ENCODE assay signal across 7 mouse cellular contexts in the genomic region with DNA sequence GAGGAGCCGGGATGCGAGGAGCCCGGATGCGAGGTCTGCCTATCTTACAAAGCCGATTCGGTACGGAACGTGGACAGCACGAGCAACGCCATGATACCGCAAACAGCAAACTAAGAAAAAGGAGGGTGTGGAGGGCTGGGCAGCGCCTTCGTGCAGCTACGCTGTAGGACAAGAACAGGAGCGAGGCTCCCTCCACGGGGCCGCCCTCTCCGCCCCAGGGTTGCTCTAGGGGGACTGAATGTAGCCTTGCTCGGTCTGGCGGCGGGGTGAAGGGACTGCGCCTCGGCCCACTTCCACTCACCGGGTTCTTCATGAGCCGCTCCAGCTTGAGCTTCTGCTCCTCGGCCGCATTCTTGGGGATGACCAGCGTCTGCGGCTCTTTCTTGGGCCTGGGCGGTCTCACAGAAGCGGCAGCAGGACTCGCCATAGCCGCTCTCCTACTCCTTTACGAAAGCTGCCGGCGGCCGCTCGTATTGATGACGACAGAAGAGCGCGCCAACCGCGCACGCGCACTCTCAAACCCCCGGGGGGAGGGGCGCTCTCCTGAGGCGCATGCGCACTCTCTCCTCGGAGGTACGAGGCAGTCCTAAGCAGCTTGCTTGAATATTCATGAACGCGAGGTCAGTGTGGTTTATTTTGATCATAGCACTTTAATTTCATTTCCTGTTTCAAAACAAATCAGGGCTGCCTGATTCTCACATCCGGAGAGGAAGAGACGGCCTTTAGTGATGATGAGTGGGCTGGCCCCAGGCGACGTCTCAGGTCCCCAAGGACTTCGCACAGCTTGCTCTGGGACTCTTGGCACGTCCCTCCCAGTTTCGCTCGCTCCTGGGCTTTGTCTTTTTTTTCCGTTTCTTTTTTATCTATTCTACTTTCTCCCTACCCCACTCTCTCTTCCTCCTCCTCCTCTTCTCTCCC. TPM values are rescaled to one million over a fixed set of nuclear protein-coding genes. Genes with fewer than 3 reads are reported as not detected.
A peak's percentile ranks its signal among the peaks of the same experiment; 100 is the strongest.
DNase-seq lines count a peak whose midpoint lies in the region; ATAC-seq lines count a peak whose summit lies in the region.

A gene (minus strand): TSS at position 490 of the 918 bp plus-strand sequence.

- ATAC-seq in embryonic facial prominence, embryonic 12.5 days (ENCODE audit: insufficient number of reproducible peaks, insufficient read depth, low FRiP score, low TSS enrichment), result peak; percentile 80
- ATAC-seq in limb, embryonic 11.5 days (ENCODE audit: insufficient number of reproducible peaks, low FRiP score, low TSS enrichment, low read depth), result peak; percentile 74
- ATAC-seq in midbrain, embryonic 14.5 days (ENCODE audit: low FRiP score, low TSS enrichment), result peak; percentile 85

- no peaks in the 10 kb centered on the region for H3K27me3 ChIP-seq in embryonic facial prominence, embryonic 12.5 days
- H3K27me3 ChIP-seq in limb, embryonic 11.5 days (ENCODE audit: control insufficient read depth, insufficient read depth, low read length), result no peaks in the 10 kb centered on the region
- H3K27me3 ChIP-seq in midbrain, embryonic 14.5 days (ENCODE audit: control insufficient read depth, insufficient read depth, low read length), result no peaks in the 10 kb centered on the region

- H3K27ac ChIP-seq in embryonic facial prominence, embryonic 12.5 days, result peak within 1 kb of the TSS; percentile 74
- no peak within 1 kb of the TSS for H3K27ac ChIP-seq in limb, embryonic 11.5 days (replicated peaks; ENCODE audit: low read depth, low read length)
- peak within 1 kb of the TSS; percentile 75 for H3K27ac ChIP-seq in midbrain, embryonic 14.5 days (replicated peaks; ENCODE audit: low read depth, low read length)

- H3K4me3 ChIP-seq in embryonic facial prominence, embryonic 12.5 days, result peak within 1 kb of the TSS; percentile 97
- H3K4me3 ChIP-seq in limb, embryonic 11.5 days (ENCODE audit: low read depth, low read length), result peak within 1 kb of the TSS; percentile 67
- peak within 1 kb of the TSS; percentile 58 for H3K4me3 ChIP-seq in midbrain, embryonic 14.5 days (replicated peaks; ENCODE audit: low read depth, low read length)

- no peaks in the 10 kb centered on the region for H3K9me3 ChIP-seq in embryonic facial prominence, embryonic 12.5 days
- no peaks in the 10 kb centered on the region for H3K9me3 ChIP-seq in limb, embryonic 11.5 days (ENCODE audit: control insufficient read depth, low read length)
- no peaks in the 10 kb centered on the region for H3K9me3 ChIP-seq in midbrain, embryonic 14.5 days (ENCODE audit: control insufficient read depth, low read length)

- H3K36me3 ChIP-seq in embryonic facial prominence, embryonic 12.5 days, result peaks cover 34% of the 10 kb centered on the region
- peaks cover 10% of the 10 kb centered on the region; the same call in 1 of the 2 replicates for H3K36me3 ChIP-seq in limb, embryonic 11.5 days (ENCODE audit: control insufficient read depth, insufficient read depth, low read length)
- peaks cover 33% of the 10 kb centered on the region for H3K36me3 ChIP-seq in midbrain, embryonic 14.5 days (ENCODE audit: control insufficient read depth, insufficient read depth, low read length)

- peak within 1 kb of the TSS; percentile 88 for H3K9ac ChIP-seq in embryonic facial prominence, embryonic 12.5 days
- H3K9ac ChIP-seq in limb, embryonic 11.5 days (ENCODE audit: low read length), result peak within 1 kb of the TSS; percentile 80
- H3K9ac ChIP-seq in midbrain, embryonic 14.5 days (replicated peaks; ENCODE audit: low read length), result peak within 1 kb of the TSS; percentile 59

- peaks cover 6% of the 10 kb centered on the region for H3K4me1 ChIP-seq in embryonic facial prominence, embryonic 12.5 days
- peaks cover 3% of the 10 kb centered on the region; the same call in 1 of the 2 replicates for H3K4me1 ChIP-seq in limb, embryonic 11.5 days (ENCODE audit: control insufficient read depth, insufficient read depth, low read length)
- H3K4me1 ChIP-seq in midbrain, embryonic 14.5 days (ENCODE audit: control insufficient read depth, insufficient read depth, low read length), result peaks cover 4% of the 10 kb centered on the region

- H3K4me2 ChIP-seq in embryonic facial prominence, embryonic 12.5 days (replicated peaks), result peak within 1 kb of the TSS; percentile 93
- peak within 1 kb of the TSS; percentile 81 for H3K4me2 ChIP-seq in limb, embryonic 11.5 days (ENCODE audit: low read depth, severe bottlenecking)
- peak within 1 kb of the TSS; percentile 76 for H3K4me2 ChIP-seq in midbrain, embryonic 14.5 days (ENCODE audit: low read length)

- WGBS in embryonic facial prominence, embryonic 12.5 days, result under 1% methylated on average over 62 of the region's 62 CpGs
- WGBS in limb, embryonic 11.5 days, result under 1% methylated on average over 60 of the region's 62 CpGs
- under 1% methylated on average over 62 of the region's 62 CpGs for WGBS in midbrain, embryonic 14.5 days

- peak; percentile 93 for DNase-seq in adrenal gland, postnatal 25 days
- DNase-seq in heart, adult 11 months, result peak; percentile 99
- DNase-seq in kidney, adult 18-20 months, result peak; percentile 93
- DNase-seq in limb, embryonic 11.5 days (ENCODE audit: low spot score), result peak; percentile 99
- peak; percentile 99 for DNase-seq in midbrain, embryonic 14.5 days
- peak; percentile 90 to 95 for DNase-seq in spleen, adult 18-20 months

RNA-seq across cellular contexts. Expression of the gene that starts here (rescaled TPM):
- 30.6 and 35.9 TPM in 2 replicates for total RNA-seq in adrenal gland, postnatal 25 days (2021)
- polyA plus RNA-seq in embryonic facial prominence, embryonic 12.5 days (2016; fragmentation: Nextera tagmentation; extraction: Ambion mirVana), result 54.5 and 60.2 TPM in 2 replicates
- 79.9 and 85.0 TPM in 2 replicates for polyA plus RNA-seq in limb, embryonic 11.5 days (2014; fragmentation: Nextera tagmentation; extraction: Ambion mirVana)
- polyA plus RNA-seq in midbrain, embryonic 14.5 days (2014; fragmentation: Nextera tagmentation; extraction: Ambion mirVana), result 60.8 and 67.1 TPM in 2 replicates
